Mouse (Mus musculus) thymus, postnatal 36 days (tissue): Measurements from ENCODE around the gene Gm21650.
"Not testable (repeated sequence)": the region's sequence is repeated elsewhere in the genome, so short reads cannot be mapped to it uniquely, and the experiment has no call there.

Source experiments
- DNase-seq, 2 experiments: peaks; one replicate each; pipeline ENCODE4 v3.0.0; 2022; ENCODE audit warnings: mixed read lengths in 2 of 2

Gene Gm21650

DNA sequence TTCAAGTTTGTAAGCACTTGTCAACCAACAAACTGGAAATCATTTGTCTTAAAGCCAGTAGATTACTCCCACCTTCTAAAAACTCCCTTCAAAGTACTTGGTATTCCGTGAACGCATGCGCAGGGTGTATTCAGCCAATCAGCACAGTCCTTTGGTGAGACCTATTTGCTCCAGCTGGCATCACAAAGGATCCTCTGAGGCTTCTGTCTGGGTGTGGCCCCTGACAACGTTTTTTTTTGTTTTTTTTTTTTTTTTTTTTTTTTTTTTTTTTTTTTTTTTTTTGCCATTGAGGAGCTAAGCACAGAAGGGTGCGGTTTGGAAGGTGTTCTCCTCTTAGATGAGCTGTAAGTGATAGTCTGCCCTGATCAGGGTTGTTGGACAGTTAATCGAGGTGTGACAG lies at the start of gene Gm21650:
Gm21650 (plus strand) TSS at position 301 of the 400 bp plus-strand sequence.
- not testable (repeated sequence) for DNase-seq
